Mouse (Mus musculus) kidney, adult 18-20 months (tissue): ENCODE measurements at regions not wholly inside any gene's neighbourhood (a gene's known extent, or its start where the extent isn't known, plus 50 kb on each side); places are given as distances from the start of the nearest gene placed in this dataset.

ENCODE experiments used
- DNase-seq: peaks from one replicate; pipeline ENCODE4 v3.0.0; 2021

DNA sequence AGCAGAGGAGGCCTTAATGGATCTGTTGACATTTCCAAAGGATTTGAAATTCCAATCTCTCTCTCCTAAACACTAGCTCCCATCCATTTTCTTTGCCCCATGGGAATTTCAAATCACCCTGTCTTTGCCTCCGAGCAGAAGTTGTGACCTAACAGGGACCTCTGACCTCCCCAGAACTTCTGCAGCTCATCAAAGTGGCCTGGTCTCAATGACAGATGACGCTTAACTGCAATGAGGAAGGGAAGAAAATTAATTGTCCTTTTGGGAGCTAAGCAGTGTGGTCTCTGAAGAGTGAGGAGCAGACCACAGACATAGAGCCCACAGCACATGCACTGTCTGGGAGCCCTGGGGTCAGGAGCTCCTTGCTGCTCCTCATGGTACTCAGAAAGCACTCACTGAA is 155.3 kb downstream of the Tox3 start:
- DNase-seq = no peak

- DNase-seq = no peak
Measured at GRCm38 (mm10) chr8:90182807-90183206, 165.3 kb downstream of the Tox3 start.

DNA sequence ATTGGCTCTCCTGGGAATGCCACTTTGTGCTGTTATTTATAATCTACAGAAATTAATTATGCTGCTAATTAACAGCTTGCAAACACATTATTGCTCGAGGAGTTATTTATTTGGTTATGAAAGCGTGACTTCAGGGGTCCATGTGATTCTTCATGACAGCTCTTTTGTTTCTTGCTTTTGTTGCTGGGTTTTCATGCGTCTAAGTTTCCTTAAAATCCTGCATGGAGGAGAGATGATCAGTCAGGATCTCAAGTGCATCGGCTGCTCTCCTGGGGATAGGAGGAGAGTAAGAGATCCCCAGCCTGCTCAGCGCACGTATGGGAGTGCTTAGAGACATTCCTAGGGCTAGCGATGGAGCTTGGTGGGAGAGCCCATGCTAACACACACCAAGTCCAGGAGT is 171.4 kb downstream of the Tox3 start:
- no peak for DNase-seq

DNA sequence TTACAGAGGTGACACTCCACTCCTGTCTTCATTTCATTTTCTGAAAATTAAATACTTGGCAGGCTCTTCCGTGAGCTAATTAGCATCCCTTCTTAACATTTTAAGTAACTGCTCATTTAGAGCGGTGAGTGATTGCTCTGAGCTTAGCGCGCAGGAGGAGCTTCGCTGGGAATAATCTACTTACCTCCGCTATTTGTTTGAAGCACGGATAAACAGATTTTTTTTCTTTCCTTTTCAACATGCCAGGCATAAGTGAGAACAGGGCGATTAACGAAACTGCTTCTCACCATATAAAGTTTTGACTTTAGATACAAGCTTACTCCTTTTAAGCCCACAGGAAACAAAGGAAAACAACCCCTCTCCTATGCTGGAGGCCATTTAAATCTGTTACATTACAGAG is 171.8 kb downstream of the Tox3 start:
- DNase-seq = no peak

GRCm38 (mm10) chr8:90166639-90167038 is 181.5 kb downstream of the Tox3 start:
- no peak for DNase-seq

- DNase-seq = no peak
Measured at GRCm38 (mm10) chr8:90151477-90151876, 196.7 kb downstream of the Tox3 start.

- DNase-seq = no peak
Measured at GRCm38 (mm10) chr8:90149903-90150302, 198.2 kb downstream of the Tox3 start.

GRCm38 (mm10) chr8:90134626-90135025 is 213.5 kb downstream of the Tox3 start:
- DNase-seq = no peak

- no peak for DNase-seq
Measured at GRCm38 (mm10) chr8:90130704-90131267, 217.4 kb downstream of the Tox3 start.

GRCm38 (mm10) chr8:90125426-90125825 is 222.7 kb downstream of the Tox3 start:
- DNase-seq = no peak

DNA sequence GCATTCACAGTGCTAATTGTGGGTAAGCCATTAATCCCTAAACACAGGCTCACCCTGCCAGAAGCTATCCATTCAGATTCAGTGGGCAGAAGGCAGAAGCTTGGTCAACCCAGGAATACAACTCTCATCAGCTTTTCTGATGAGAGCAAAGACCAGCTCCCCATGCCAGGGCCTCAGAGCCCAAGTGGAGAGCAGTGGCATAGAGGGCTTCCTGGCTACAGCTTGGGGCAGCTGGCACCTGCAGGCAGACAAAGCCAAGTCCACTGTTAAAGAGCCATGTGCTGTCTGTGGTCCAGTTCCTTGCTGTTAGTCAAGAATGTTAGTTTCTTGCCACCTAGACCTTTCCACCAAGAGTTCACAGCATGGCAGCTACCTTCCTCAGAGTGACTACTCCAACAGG is 225.0 kb downstream of the Tox3 start:
- no peak for DNase-seq

GRCm38 (mm10) chr8:90121935-90122334 is 226.2 kb downstream of the Tox3 start:
- DNase-seq = no peak

GRCm38 (mm10) chr8:90121017-90121416 is 227.1 kb downstream of the Tox3 start:
- DNase-seq = no peak

DNA sequence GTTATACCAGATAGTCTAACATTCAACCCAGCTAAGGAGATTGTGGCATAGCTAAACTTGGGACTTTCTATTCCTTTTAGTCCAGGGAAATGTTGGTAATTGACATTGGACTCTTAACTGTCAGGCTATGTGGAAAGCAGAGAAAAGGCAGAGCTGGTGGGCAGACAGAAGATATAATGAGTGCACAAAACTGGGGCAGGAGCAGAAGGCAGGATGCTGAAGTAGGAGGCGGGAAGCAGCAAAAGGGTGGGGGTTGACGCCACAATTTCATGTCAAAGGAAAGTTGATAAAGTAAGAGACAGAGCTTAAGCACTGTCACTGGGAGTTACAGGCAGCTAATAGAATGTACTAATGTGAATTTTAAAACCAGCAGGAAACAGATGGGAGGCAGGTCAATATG is 232.7 kb downstream of the Tox3 start:
- DNase-seq = no peak

DNA sequence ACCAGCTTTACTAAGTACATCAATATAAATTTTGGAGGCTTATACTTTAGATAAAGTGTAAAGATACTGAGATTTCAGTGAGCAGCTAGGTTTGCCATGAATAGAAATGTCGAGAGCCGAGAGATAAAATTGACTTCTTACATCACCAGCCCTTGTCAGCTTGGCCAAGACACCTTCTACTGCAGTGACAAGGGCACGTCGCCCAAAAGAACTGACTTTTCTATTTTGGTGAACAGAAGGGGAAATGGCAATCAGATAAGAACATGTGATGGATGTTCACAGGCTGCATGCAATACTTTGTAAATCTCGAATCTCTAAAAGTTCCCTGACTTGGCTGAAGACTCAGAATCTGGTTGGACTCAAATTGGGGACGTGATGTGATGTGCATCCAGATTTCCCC is 247.6 kb downstream of the Tox3 start:
- DNase-seq = no peak

DNA sequence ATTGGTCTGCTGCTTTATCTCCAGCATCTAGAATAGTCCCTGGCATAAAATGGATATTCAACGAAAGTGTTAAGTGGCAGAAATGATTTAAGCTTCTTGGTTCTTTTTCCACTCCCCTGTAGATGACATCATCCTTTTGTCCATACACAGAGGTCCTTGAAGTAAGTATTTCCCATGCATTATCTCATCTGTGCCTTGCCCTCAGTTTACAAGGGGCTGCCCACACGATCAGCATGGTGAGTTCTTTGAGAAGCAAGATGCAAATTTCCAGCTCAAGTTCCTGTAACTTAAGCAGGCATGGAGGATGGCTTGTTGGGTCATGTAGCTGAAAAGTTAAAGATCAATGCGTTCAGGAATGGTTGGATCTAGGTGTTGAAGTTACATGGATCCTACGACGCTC is 265.5 kb downstream of the Tox3 start:
- no peak for DNase-seq

DNA sequence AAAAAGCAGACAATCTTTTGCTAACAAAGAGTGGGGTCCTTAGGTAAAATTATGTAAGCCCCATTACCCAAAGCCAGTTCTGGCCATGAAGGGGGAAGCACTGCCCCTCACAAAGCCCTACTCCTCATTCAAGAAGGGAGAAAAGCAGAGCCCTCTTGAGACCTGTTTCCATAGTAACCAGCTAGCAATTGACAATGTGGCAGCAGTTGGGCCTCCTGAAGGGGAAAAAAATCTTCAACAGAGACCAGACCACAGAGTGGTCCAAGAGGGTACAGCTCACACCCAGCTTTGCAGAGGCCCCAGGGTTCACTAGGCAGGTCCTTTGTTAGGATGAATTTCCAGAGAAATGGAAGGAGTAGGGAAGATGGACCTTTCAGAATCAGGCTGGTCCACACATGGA is 271.8 kb downstream of the Tox3 start:
- no peak for DNase-seq

- DNase-seq = no peak
Measured at GRCm38 (mm10) chr8:90075796-90076195, 272.3 kb downstream of the Tox3 start.

DNA sequence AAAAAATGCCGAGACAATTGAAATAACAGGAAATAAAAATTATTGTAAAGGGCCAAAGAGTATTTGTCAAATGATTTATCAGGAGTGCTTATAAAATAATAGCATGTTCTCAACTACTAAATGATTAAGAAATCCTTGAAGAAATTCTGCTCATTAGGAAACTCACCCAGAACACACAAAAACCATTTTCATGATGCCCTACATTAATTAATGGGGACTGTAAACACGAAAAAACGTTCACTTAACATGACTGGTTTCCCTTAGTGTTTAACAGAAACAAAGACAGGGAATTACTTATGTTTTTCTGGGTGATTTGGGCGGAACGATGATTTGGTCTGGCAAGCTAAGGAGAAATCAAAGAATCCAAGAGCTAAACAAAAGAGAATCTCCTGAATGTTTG is 278.1 kb downstream of the Tox3 start:
- no peak for DNase-seq

DNA sequence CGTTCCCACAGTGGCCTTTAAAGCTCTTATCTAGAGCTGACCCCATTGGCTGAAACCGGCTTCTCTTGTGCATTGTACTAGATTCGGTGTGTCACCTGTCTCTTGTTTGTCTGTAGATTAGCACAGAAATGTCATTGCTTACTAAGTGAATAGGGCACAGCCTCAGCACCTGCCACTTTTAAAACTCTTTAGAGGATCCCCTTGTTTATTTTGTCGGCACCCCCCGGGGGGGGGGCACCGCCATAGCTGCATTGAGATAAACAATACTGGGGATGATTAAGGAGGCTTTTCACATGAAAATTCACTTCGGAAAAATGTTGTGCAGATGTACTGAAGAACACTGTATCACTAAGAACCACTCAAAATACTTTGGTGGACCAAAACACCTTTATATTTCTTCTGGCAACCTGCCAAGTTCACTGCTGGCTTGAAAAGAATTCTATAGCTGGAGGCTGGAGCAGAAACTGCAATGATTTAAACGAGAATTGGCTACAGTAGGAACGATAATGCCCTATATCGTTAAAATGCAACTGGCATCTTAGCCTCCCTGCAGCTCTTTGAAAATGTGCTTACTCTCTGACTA is 278.6 kb downstream of the Tox3 start:
- DNase-seq = no peak

- no peak for DNase-seq
Measured at GRCm38 (mm10) chr8:90068441-90068840, 279.7 kb downstream of the Tox3 start.

DNA sequence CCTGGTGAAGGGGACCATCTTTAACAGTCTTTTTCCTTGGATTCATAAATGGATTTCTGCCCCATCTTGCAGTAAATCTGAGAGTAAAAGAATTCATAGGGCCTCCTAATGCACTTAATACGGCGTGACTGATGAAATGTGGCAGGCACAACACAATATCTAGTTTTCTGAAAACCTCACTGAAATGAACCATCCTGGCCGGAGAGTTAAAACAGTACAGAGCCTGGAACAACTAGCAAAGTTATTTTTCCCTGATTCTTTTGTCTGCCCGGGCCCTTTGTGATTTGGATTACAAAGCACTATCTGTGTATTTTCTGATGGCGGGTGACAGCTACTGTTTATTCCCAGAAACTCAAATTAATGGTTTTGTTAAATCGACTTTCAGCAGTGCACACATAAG is 283.8 kb downstream of the Tox3 start:
- no peak for DNase-seq

DNA sequence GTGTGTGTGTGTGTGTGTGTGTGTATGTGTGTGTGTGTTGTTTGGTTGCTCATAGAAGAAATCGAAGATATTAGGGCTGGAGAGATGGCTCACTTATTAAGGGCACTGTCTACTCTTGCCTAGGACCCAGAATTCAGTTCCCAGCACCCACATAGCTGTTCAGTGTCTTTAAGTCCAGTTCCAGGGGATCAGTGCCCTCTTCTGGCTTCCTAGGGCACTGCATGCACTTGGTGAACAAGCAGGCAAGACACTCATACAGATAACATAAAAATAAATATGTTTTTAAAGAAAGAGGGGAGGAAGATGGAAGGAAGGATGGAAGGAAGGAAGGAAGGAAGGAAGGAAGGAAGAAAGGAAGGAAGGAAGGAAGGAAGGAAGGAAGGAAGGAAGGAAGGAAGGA is 284.9 kb downstream of the Tox3 start:
- DNase-seq = no peak

DNA sequence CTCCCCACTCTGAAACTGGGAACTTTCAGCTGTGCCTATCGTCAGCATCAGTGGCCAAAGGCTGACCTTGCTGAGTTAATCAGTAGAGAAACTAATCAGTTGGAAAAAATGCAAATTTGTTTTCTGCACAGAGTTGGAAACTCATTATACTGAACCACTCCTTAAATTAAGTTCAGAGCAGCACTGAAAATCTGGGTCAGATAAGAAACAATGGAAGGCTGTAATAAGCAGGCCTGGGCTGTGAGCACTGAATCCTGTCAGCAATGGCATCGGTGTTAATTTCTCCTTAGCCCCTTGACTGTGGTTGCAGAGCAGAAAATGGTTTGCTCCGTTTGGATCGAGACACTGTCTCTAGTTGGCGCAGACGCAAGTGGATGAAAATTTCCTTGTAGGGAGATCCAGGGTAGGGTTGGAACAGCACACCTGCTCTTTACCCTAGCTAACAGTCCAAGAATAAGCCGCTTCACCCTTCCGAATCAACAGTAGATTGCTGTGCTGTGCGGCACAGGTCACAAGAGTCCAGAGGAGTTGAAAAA is 289.4 kb downstream of the Tox3 start:
- DNase-seq = peak; percentile 58

- DNase-seq = peak; percentile 12
Measured at GRCm38 (mm10) chr8:90056331-90056730, 291.8 kb downstream of the Tox3 start.
